ENCODE assay signal across 8 mouse cellular contexts in genomic region chr8:82743905-82744904, GRCm38 (mm10). TPM values are rescaled to one million over a fixed set of nuclear protein-coding genes. Genes with fewer than 3 reads are reported as not detected.
DNase-seq lines count a peak whose midpoint lies in the region; ATAC-seq and TF ChIP-seq lines count a peak whose summit lies in the region.
"Had no signal": no experiment of that assay in that cellular context is flagged by ENCODE, and none has a peak within 500 bp of the region (broad histone marks: within the 10 kb centered on the region; RNA-seq: fewer than 3 reads in every experiment).

No protein-coding gene starts in this region.

- H3K36me3 ChIP-seq in hindbrain, postnatal 0 days (ENCODE audit: insufficient read depth, low read length) = no peaks in the 10 kb centered on the region
- H3K36me3 ChIP-seq: lung, embryonic 15.5 days had no signal

- H3K4me3 ChIP-seq in hindbrain, postnatal 0 days (ENCODE audit: low read length) = no peak overlapping the region
- H3K4me3 ChIP-seq: lung, embryonic 15.5 days had no signal

- no peaks in the 10 kb centered on the region for H3K9me3 ChIP-seq in hindbrain, postnatal 0 days (ENCODE audit: low read length)
- H3K9me3 ChIP-seq: lung, embryonic 15.5 days had no signal

- no peak overlapping the region for H3K4me2 ChIP-seq in hindbrain, postnatal 0 days (ENCODE audit: low read depth, low read length)
- H3K4me2 ChIP-seq: lung, embryonic 15.5 days had no signal

- H3K4me1 ChIP-seq in hindbrain, postnatal 0 days (ENCODE audit: insufficient read depth, low read length) = no peaks in the 10 kb centered on the region
- H3K4me1 ChIP-seq: lung, embryonic 15.5 days had no signal

- no peak overlapping the region for H3K9ac ChIP-seq in hindbrain, postnatal 0 days (replicated peaks; ENCODE audit: low read length)
- H3K9ac ChIP-seq: lung, embryonic 15.5 days had no signal

- peak; percentile 87 for DNase-seq in R1 (ENCODE audit: low read depth, low spot score)
- peak; percentile 40 for DNase-seq in cerebellum, adult 11-12 months
- peak; percentile 48 for DNase-seq in forelimb bud, embryonic 11.5 days (ENCODE audit: low read depth, low spot score)
- DNase-seq in hindbrain, postnatal 0 days (ENCODE audit: low spot score) = peak; percentile 84
- DNase-seq in left cerebral cortex, adult 11 months (ENCODE audit: low spot score) = peak; percentile 26
- DNase-seq in mesoderm, embryonic 11.5 days (ENCODE audit: low read depth, low spot score) = peak; percentile 62
- DNase-seq in right cerebral cortex, postnatal 25 days = peak; percentile 65

- H3K27me3 ChIP-seq in hindbrain, postnatal 0 days (ENCODE audit: insufficient read depth, low read length) = no peaks in the 10 kb centered on the region
- H3K27me3 ChIP-seq: lung, embryonic 15.5 days had no signal

- peak; percentile 91 for TF ChIP-seq CTCF in hindbrain, postnatal 0 days (IDR thresholded peaks at IDR 0.05; ENCODE audit: low read depth)

- H3K27ac ChIP-seq in hindbrain, postnatal 0 days = no peak overlapping the region
- H3K27ac ChIP-seq: lung, embryonic 15.5 days had no signal

- peak; percentile 83 for ATAC-seq in hindbrain, postnatal 0 days

- WGBS in hindbrain, postnatal 0 days = 48% methylated on average over 10 of the region's 10 CpGs

RNA-seq across cellular contexts. Expression of gene Zfp330, which starts 29.8 kb away (rescaled TPM):
- 27.9 and 32.0 TPM in 2 replicates for total RNA-seq in hindbrain, postnatal 0 days (2014; rRNA removed)
- 68.1 and 69.9 TPM in 2 replicates for polyA plus RNA-seq in hindbrain, postnatal 0 days (2015; fragmentation: Nextera tagmentation; extraction: Ambion mirVana)

Comparison
In these comparisons a context has a peak if more than half of its experiments do, and no peak if none do; other contexts are left out.
1. DNase-seq: peak in every context shown above with its lines; median percentile 87 in R1; 84 in hindbrain, postnatal 0 days; 65 in right cerebral cortex, postnatal 25 days; 62 in mesoderm, embryonic 11.5 days; 48 in forelimb bud, embryonic 11.5 days; 40 in cerebellum, adult 11-12 months; 26 in left cerebral cortex, adult 11 months.